In the genomic region with DNA sequence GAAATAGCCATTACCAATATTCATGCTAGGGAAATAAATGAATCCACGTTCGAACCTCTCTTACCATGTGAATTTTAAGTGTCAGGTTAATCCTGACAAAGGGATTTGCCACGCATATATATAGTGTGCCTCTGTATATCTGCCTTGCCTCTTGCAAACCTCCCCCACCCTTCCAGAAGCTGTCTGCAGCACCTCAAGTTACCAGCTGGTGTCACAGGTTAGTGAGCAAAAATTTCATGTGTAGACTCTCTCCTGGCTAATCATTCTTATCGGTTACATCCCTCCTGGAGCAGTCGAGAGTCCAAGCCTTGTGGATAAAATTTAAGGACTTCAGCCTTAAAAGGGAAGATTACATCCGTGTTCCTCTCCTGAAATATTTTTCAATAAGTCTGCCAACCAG, we compare ENCODE assay signal across 17 mouse cellular contexts. TPM values are rescaled to one million over a fixed set of nuclear protein-coding genes. Genes with fewer than 3 reads are reported as not detected.
A peak's percentile ranks its signal among the peaks of the same experiment; 100 is the strongest.
DNase-seq lines count a peak whose midpoint lies in the region; ATAC-seq and TF ChIP-seq lines count a peak whose summit lies in the region.
"Had no signal": no experiment of that assay in that cellular context is flagged by ENCODE, and none has a peak within 500 bp of the region (broad histone marks: within the 10 kb centered on the region; RNA-seq: fewer than 3 reads in every experiment).

No protein-coding gene starts in this region.

- H3K4me1 ChIP-seq in forebrain, embryonic 14.5 days (ENCODE audit: control insufficient read depth, insufficient read depth, low read length), result no peaks in the 10 kb centered on the region; the same call in 1 of the 2 replicates
- H3K4me1 ChIP-seq in forebrain, embryonic 12.5 days, result peaks cover 7% of the 10 kb centered on the region
- H3K4me1 ChIP-seq in hindbrain, postnatal 0 days (ENCODE audit: insufficient read depth, low read length), result no peaks in the 10 kb centered on the region

- H3K9me3 ChIP-seq in forebrain, embryonic 14.5 days (replicated peaks; ENCODE audit: control insufficient read depth, low read length), result no peaks in the 10 kb centered on the region
- H3K9me3 ChIP-seq in forebrain, embryonic 12.5 days, result no peaks in the 10 kb centered on the region
- no peaks in the 10 kb centered on the region for H3K9me3 ChIP-seq in hindbrain, postnatal 0 days (ENCODE audit: low read length)
- H3K9me3 ChIP-seq: limb, embryonic 13.5 days had no signal

- peaks cover 15% of the 10 kb centered on the region for H3K27me3 ChIP-seq in forebrain, embryonic 14.5 days (replicated peaks; ENCODE audit: control insufficient read depth, insufficient read depth, low read length)
- H3K27me3 ChIP-seq in forebrain, embryonic 12.5 days, result peaks cover 39% of the 10 kb centered on the region
- no peaks in the 10 kb centered on the region for H3K27me3 ChIP-seq in hindbrain, postnatal 0 days (ENCODE audit: insufficient read depth, low read length)

- no peak overlapping the region for H3K27ac ChIP-seq in forebrain, embryonic 14.5 days (ENCODE audit: low read depth, low read length)
- no peak overlapping the region for H3K27ac ChIP-seq in forebrain, embryonic 12.5 days
- H3K27ac ChIP-seq in hindbrain, postnatal 0 days, result peak overlapping the region; percentile 84; the same call in 1 of the 2 replicates
- H3K27ac ChIP-seq: limb, embryonic 13.5 days; macrophage had no signal

- no peak overlapping the region for H3K9ac ChIP-seq in forebrain, embryonic 14.5 days (ENCODE audit: low read length)
- no peak overlapping the region for H3K9ac ChIP-seq in forebrain, embryonic 12.5 days
- H3K9ac ChIP-seq in hindbrain, postnatal 0 days (replicated peaks; ENCODE audit: low read length), result peak overlapping the region; percentile 71
- H3K9ac ChIP-seq: limb, embryonic 13.5 days had no signal

- intact Hi-C loops in left cerebral cortex, postnatal 10 days (cut with DNase I), result no loop called here

- 62% methylated on average over 6 of the region's 6 CpGs for WGBS in forebrain, embryonic 14.5 days
- whole genome bisulfite sequencing in forebrain, embryonic 12.5 days, result 59% methylated on average over 6 of the region's 6 CpGs
- 38% methylated on average over 6 of the region's 6 CpGs for WGBS in hindbrain, postnatal 0 days

- H3K4me3 ChIP-seq in forebrain, embryonic 14.5 days (ENCODE audit: low read depth, low read length), result peak overlapping the region; percentile 55; the same call in 1 of the 2 replicates
- no peak overlapping the region for H3K4me3 ChIP-seq in forebrain, embryonic 12.5 days (replicated peaks)
- peak overlapping the region; percentile 66 for H3K4me3 ChIP-seq in hindbrain, postnatal 0 days (ENCODE audit: low read length)
- H3K4me3 ChIP-seq: limb, embryonic 13.5 days had no signal

- no peak for DNase-seq in forebrain, embryonic 14.5 days (ENCODE audit: low spot score)
- DNase-seq in right cerebral cortex, adult 18-20 months, result peak; percentile 17
- DNase-seq in right cerebral cortex, postnatal 36 days (ENCODE audit: low spot score in 2 of 2), result no peak
- peak; percentile 59 for DNase-seq in hindbrain, postnatal 0 days (ENCODE audit: low spot score)
- DNase-seq in urinary bladder, adult 2 months (ENCODE audit: low spot score), result no peak
- no peak for DNase-seq in left cerebral cortex, postnatal 10 days (ENCODE audit: extremely low spot score in 1 of 2, low spot score in 2 of 2)
- DNase-seq: B cell, adult 2 months; heart, adult 18-20 months; heart, postnatal 10 days; kidney, postnatal 25 days; spleen, adult 18-20 months; thymus, postnatal 4 days had no signal

- peak overlapping the region; percentile 87; the same call in 1 of the 2 replicates for H3K4me2 ChIP-seq in forebrain, embryonic 14.5 days (ENCODE audit: low read length)
- H3K4me2 ChIP-seq in forebrain, embryonic 12.5 days, result no peak overlapping the region
- H3K4me2 ChIP-seq in hindbrain, postnatal 0 days (ENCODE audit: low read depth, low read length), result peak overlapping the region; percentile 70
- H3K4me2 ChIP-seq: limb, embryonic 13.5 days had no signal

- no peaks in the 10 kb centered on the region for H3K36me3 ChIP-seq in forebrain, embryonic 14.5 days (ENCODE audit: control insufficient read depth, insufficient read depth, low read length)
- H3K36me3 ChIP-seq in forebrain, embryonic 12.5 days (replicated peaks), result no peaks in the 10 kb centered on the region
- no peaks in the 10 kb centered on the region for H3K36me3 ChIP-seq in hindbrain, postnatal 0 days (ENCODE audit: insufficient read depth, low read length)
- H3K36me3 ChIP-seq: limb, embryonic 13.5 days had no signal

- peak; percentile 42 for TF ChIP-seq CTCF in hindbrain, postnatal 0 days (IDR thresholded peaks at IDR 0.05; ENCODE audit: low read depth)

- ATAC-seq in forebrain, embryonic 14.5 days, result no peak
- ATAC-seq in forebrain, embryonic 12.5 days (ENCODE audit: low FRiP score), result no peak
- no peak for ATAC-seq in hindbrain, postnatal 0 days
- ATAC-seq in megakaryocyte-erythroid progenitor cell, adult 5-6 weeks (replicated peaks; ENCODE audit: low FRiP score, low TSS enrichment, poor library complexity, severe bottlenecking), result no peak
- ATAC-seq: intestine, embryonic 16.5 days had no signal

RNA-seq across cellular contexts. Expression of gene Dpp10, which starts 1.9 kb away (rescaled TPM):
- 6.5 and 11.3 TPM in 2 replicates for polyA plus RNA-seq in forebrain, embryonic 14.5 days (2014; fragmentation: Nextera tagmentation; extraction: Ambion mirVana)
- 0.77 and 0.97 TPM in 2 replicates for polyA plus RNA-seq in forebrain, embryonic 12.5 days (2016; fragmentation: Nextera tagmentation; extraction: Ambion mirVana)
- total RNA-seq in hindbrain, postnatal 0 days (2014; rRNA removed), result 43.6 and 45.1 TPM in 2 replicates
- polyA plus RNA-seq in hindbrain, postnatal 0 days (2015; fragmentation: Nextera tagmentation; extraction: Ambion mirVana), result 22.9 and 23.3 TPM in 2 replicates
- total RNA-seq in megakaryocyte-erythroid progenitor cell, adult 5-6 weeks (2014; fragmentation: Nextera tagmentation), result not detected in 2 replicates
- total RNA-seq in megakaryocyte-erythroid progenitor cell, adult 5-6 weeks (2017), result not detected in 2 replicates
- polyA plus RNA-seq in urinary bladder, adult 2 months (2012; rRNA removed), result 0.01 and 0.04 TPM in 2 replicates
- 100 to 1,000 TPM; 102 to 117 TPM for total RNA-seq in left cerebral cortex, postnatal 10 days (2021)
- total RNA-seq: heart, adult 18-20 months had no signal
- polyA plus RNA-seq: macrophage had no signal

Comparison
In these comparisons a context has a peak if more than half of its experiments do, and no peak if none do; other contexts are left out.
1. DNase-seq: peak in right cerebral cortex, adult 18-20 months (single experiment) and hindbrain, postnatal 0 days (single experiment); none in forebrain, embryonic 14.5 days (single experiment), right cerebral cortex, postnatal 36 days (0 of 2), urinary bladder, adult 2 months (single experiment) and left cerebral cortex, postnatal 10 days (0 of 2).